Mouse (Mus musculus) stomach, embryonic 15.5 days (tissue): ENCODE results near the gene Rgs6. TPM values are rescaled to one million over a fixed set of nuclear protein-coding genes. Genes with fewer than 3 reads are reported as not detected.

ENCODE experiments used
- ATAC-seq: fragments of 200-750 bp; cut with Nextera tagmentation; 2 replicates; pipeline ENCODE4 v1.8.0; 2017; ENCODE audit warnings: low read depth, moderate number of reproducible peaks, moderate TSS enrichment; ENCODE audit not compliant: insufficient read depth, low FRiP score
- H3K27ac ChIP-seq: fragments of 300-500 bp; sonication (generic); 2 replicates; pipeline ENCODE4 v1.5.1; 2015; ENCODE audit warnings: mild to moderate bottlenecking, inconsistent platforms
- H3K27me3 ChIP-seq: fragments of 300-500 bp; sonication (generic); replicated peaks from 2 replicates; pipeline ENCODE4 v1.6.1; 2015; ENCODE audit warnings: inconsistent platforms
- H3K36me3 ChIP-seq: fragments of 300-500 bp; sonication (generic); 2 replicates; pipeline ENCODE4 v1.6.1; 2015; ENCODE audit warnings: inconsistent platforms
- H3K4me1 ChIP-seq: fragments of 300-500 bp; sonication (generic); 2 replicates; pipeline ENCODE4 v1.6.1; 2015; ENCODE audit warnings: inconsistent platforms
- H3K4me2 ChIP-seq: fragments of 300-500 bp; sonication (generic); 2 replicates; pipeline ENCODE4 v1.6.1; 2015; ENCODE audit warnings: mild to moderate bottlenecking, inconsistent platforms
- H3K4me3 ChIP-seq: fragments of 300-500 bp; sonication (generic); replicated peaks from 2 replicates; pipeline ENCODE4 v1.5.1; 2015; ENCODE audit warnings: inconsistent platforms
- H3K9ac ChIP-seq: fragments of 300-500 bp; sonication (generic); 2 replicates; pipeline ENCODE4 v1.6.1; 2015; ENCODE audit warnings: inconsistent platforms
- H3K9me3 ChIP-seq: fragments of 300-500 bp; sonication (generic); 2 replicates; pipeline ENCODE4 v1.6.1; 2016; ENCODE audit warnings: inconsistent platforms
- WGBS: fragments of 180-500 bp; shearing (Covaris S2); methylation state at CpG from one replicate; pipeline ENCODE4 v1.1.7; 2015; 5-methylcytosine and 5-hydroxymethylcytosine counted together
- polyA plus RNA-seq: library from polyadenylated mRNA; unstranded; fragments of >200 nt; fragmentation: Nextera tagmentation; extraction: Ambion mirVana; gene quantifications from 2 replicates; pipeline ENCODE4 v1.2.1, GENCODE M21; 2015

The Rgs6 gene
- polyA plus RNA-seq, 1 experiment from 2014 or later = 2.0 TPM

DNA sequence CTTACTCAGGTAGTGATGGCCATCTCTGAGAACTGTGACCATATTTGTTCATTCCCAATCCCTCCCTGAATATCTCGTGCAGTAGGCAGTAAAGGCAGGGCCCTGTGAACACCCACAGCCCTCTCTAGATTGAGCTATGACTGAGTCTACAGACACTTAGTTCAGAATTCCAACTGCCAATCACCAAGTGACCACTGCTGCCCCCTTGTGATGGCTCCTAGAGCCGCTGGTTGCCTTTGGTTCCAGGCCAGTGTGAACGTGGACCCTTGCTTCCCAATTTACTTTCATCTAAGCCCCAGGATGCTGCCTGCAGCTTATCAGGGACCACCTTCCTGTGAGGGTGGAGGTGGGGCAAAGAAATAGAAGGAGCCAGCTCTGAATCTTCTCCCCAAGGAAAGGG, 438.9 kb downstream of the Rgs6 start:
- H3K9ac ChIP-seq = no peak overlapping the region
- no peaks in the 10 kb centered on the region for H3K9me3 ChIP-seq
- WGBS = 39% methylated on average over 3 of the region's 3 CpGs
- no peak for ATAC-seq
- no peak overlapping the region for H3K4me3 ChIP-seq
- no peaks in the 10 kb centered on the region for H3K27me3 ChIP-seq
- no peaks in the 10 kb centered on the region for H3K4me1 ChIP-seq
- H3K27ac ChIP-seq = no peak overlapping the region
- H3K4me2 ChIP-seq = no peak overlapping the region
- no peaks in the 10 kb centered on the region for H3K36me3 ChIP-seq

DNA sequence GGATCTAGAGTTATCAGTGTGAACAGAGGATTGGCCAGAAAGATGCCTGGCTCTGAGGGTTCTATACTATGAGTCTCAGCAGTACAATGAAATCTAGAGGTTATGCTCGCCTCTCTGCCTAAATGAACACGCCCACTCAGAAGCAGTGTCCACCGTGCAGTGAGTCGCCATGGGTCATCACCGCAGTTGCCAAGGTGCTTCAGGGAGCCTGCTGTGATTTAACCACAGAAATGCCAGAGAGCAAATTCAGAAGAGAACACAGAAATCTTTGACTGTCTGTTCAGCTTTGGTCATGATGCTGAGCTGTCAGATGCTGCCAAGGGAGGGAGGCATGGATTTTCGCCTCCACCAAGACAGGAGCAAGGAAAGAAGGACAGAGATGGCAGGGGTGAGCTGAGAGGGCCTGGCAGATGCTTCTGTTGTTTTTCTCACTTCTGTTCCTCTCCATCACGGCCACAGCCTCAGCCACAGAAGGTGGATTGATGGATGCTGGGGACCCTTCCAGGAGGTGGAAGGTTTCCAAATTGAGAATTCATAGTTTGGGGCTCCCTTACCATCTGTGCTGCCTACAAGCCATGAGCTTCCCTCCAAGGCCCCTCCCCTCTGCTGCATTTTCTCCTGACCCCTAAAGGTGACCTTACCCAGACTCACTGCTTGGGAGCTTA, 445.2 kb downstream of the Rgs6 start:
- Histone ChIP-seq H3K9ac (no peak overlapping the region), H3K4me3 (no peak overlapping the region), H3K27ac (no peak overlapping the region), H3K27me3 (no peaks in the 10 kb centered on the region), H3K36me3 (no peaks in the 10 kb centered on the region), H3K4me2 (no peak overlapping the region), H3K9me3 (no peaks in the 10 kb centered on the region), H3K4me1 (0 out of 2 replicates have a peak, but pooled peaks cover 3% of the 10 kb centered on the region)
- 55% methylated on average over 7 of the region's 7 CpGs for WGBS
- no peak for ATAC-seq

DNA sequence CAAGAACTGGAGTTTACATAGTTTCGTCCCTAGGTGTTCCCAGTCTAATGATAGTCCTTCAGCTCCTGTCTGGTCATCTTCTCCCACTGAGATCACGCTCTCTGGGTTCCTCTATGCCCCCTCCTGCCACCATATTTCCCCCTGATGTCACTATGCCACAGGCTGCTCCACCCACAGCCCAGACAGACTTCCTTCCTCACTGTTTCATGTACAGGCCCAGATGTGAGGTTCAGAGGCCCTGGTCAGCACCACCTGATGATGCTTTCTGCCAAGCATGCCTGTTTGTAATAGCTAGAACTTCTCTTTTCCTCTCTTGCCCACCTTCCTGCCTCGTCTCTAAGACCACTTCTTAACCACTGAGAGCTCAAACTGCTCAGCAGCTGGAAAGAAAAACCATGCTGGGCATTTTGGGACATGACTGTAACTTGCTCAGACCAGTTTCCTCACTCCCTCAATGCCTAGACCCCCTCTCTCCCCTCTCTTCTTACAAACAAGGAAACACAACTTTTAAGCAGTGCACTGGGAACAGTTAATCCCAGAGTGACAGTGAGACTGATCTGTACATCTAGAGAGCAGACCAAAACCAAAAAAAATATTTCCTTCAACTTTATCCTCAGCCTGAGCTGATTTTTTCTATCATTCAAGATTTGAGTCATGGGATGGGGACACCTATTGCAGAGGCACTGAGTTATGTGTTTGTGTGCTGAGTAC, 446.9 kb downstream of the Rgs6 start:
- no peaks in the 10 kb centered on the region for H3K9me3 ChIP-seq
- H3K27me3 ChIP-seq = no peaks in the 10 kb centered on the region
- no peak overlapping the region for H3K27ac ChIP-seq
- H3K9ac ChIP-seq = no peak overlapping the region
- ATAC-seq = no peak
- no peak overlapping the region for H3K4me2 ChIP-seq
- no peak overlapping the region for H3K4me3 ChIP-seq
- WGBS = 76% methylated on average over 3 of the region's 3 CpGs
- no peaks in the 10 kb centered on the region for H3K36me3 ChIP-seq
- 0 out of 2 replicates have a peak, but pooled peaks cover 7% of the 10 kb centered on the region for H3K4me1 ChIP-seq

DNA sequence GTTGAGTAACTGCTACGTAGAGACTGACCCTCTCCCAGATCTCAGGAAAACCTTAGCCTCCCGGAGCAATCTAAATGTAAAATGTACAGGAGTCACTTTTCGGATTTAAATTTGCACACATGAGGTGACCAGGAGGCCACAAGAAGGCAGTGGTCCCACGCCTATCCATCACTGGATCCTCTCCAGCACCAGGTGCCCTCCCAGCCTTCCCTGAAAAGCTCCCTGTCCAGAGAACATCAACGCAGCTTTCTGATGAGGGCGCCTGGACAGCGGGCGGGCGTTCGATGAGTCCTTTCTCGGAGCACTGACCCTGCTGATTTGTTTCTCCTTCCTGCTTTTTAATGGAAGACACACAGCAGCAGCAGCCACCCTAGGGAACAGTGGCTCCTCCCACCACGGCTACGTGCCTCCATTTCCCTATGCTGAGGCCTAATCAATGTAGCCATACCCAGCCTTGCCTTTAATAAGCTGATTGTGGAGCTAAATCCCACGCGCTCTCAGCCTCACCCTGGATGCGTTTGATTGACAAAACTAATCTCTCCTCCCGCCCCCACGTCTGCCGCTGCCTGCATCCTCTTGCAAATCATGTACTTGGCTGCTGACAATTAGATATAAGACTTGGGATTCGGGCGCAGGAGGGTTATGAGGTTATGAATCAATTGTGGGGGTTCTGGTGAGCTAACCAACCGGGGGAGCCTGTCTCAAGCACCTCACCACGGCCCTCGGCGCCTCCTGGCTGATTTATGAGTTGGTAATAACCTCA, 449.9 kb downstream of the Rgs6 start:
- 0 out of 2 replicates have a peak, but pooled peaks cover 7% of the 10 kb centered on the region for H3K4me1 ChIP-seq
- H3K4me2 ChIP-seq = no peak overlapping the region
- H3K4me3 ChIP-seq = no peak overlapping the region
- WGBS = 70% methylated on average over 25 of the region's 25 CpGs
- no peaks in the 10 kb centered on the region for H3K27me3 ChIP-seq
- no peak for ATAC-seq
- no peaks in the 10 kb centered on the region for H3K36me3 ChIP-seq
- no peak overlapping the region for H3K9ac ChIP-seq
- no peak overlapping the region for H3K27ac ChIP-seq
- H3K9me3 ChIP-seq = no peaks in the 10 kb centered on the region

DNA sequence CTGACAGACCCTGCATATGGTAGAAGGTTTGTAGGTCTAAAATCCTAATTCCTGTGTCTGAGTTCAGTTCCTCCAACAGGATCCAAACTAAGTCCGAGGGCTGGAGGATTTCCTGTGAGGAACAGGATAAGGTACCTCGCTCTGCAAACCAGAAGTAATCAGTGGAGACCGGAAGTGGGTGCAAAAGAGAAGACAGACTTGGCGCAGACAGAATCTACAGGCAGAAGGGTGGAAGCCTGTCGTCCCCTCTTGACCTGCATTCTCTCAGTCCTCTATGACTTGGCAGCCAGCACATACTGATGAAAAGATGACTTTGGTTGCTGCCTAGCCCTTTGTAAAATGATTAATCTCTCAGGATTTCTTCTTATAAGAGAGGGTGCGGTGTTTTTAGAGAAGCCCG, 450.7 kb downstream of the Rgs6 start:
- Histone ChIP-seq H3K9ac (no peak overlapping the region), H3K27me3 (no peaks in the 10 kb centered on the region), H3K4me3 (no peak overlapping the region), H3K4me1 (0 out of 2 replicates have a peak, but pooled peaks cover 7% of the 10 kb centered on the region), H3K27ac (no peak overlapping the region), H3K4me2 (no peak overlapping the region), H3K9me3 (no peaks in the 10 kb centered on the region), H3K36me3 (no peaks in the 10 kb centered on the region)
- 69% methylated on average over 7 of the region's 7 CpGs for WGBS
- ATAC-seq = no peak

DNA sequence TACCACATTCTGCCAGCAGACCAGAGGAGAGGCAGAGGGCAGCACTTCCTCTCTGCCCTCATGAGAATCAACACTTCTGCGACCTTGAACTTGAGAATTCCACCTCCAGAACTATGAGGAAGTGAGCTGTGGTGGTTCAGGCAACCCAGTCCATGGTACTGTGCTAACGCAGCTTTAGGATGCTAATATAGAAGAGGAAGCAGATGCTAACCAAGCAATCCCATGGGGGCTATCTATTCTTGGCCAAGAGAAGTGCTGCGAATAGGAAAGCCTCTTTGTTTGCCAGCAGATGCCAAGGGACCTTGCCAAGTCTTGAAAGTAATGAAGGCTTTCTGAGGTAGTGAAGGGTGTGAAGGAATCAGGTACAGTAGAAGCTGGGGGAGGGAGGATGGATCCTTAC, 451.8 kb downstream of the Rgs6 start:
- H3K4me2 ChIP-seq = no peak overlapping the region
- WGBS = 70% methylated on average over 3 of the region's 3 CpGs
- H3K9me3 ChIP-seq = no peaks in the 10 kb centered on the region

DNA sequence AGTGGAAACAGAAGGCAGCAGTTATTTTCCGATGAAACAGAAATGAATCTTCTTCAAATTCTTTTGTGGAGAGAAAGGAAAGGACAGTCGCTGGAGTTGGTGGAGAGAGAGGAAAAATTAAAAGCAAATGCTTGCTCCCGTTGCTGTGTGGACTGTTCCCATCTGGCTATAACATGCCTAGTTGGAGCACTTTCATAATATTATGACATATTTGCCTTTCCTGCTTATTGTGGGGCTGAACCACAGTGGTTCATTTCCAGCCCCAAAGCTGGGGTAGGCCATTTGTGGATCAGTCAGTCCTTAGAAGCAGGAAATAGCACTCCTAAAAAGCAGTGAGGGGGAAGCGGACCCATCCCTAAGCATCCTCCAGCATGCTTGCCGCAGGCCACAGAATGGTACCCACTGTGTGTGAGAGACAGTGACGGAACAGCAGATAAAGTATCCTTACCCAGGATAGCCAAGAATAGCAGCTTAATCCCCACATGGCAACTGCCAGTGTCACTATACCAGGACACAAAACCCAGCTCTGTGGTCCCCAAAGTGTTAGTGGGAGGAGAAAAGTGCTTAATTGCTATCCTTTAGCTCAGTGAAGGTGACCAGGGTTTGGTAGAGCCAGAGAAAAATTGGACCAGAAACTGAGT, 456.0 kb downstream of the Rgs6 start:
- Histone ChIP-seq H3K9me3 (no peaks in the 10 kb centered on the region), H3K36me3 (no peaks in the 10 kb centered on the region), H3K4me1 (peaks cover 9% of the 10 kb centered on the region; the same call in 1 of the 2 replicates), H3K9ac (no peak overlapping the region), H3K4me3 (no peak overlapping the region), H3K4me2 (no peak overlapping the region), H3K27me3 (no peaks in the 10 kb centered on the region), H3K27ac (no peak overlapping the region)
- 63% methylated on average over 6 of the region's 6 CpGs for WGBS
- ATAC-seq = no peak

More for the DNA sequence above, 451.8 kb downstream of the Rgs6 start:
- H3K4me1 ChIP-seq = peaks cover 10% of the 10 kb centered on the region; the same call in 1 of the 2 replicates
- no peaks in the 10 kb centered on the region for H3K36me3 ChIP-seq
- no peak for ATAC-seq
- no peaks in the 10 kb centered on the region for H3K27me3 ChIP-seq
- H3K9ac ChIP-seq = no peak overlapping the region
- no peak overlapping the region for H3K27ac ChIP-seq
- no peak overlapping the region for H3K4me3 ChIP-seq

DNA sequence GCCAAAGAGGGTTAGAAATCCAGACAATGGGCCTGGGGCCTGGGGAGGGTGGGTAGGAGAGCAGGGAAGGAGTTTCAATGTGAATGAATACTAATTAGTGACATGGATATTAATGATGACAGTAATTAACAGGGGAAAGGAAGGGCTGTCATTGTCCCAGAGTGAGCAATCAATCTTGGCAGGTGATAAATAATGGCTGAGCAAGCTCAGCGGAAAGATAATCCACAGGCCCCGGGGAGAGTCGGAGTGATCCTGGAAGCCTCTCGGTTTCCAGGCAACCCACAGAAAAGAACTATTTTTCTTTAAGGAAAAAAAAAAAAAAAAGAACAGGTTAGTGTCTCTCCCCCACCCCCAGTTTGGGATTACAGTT, 456.5 kb downstream of the Rgs6 start:
- ATAC-seq = no peak
- Histone ChIP-seq H3K9ac (no peak overlapping the region), H3K9me3 (no peaks in the 10 kb centered on the region), H3K4me3 (no peak overlapping the region), H3K27ac (no peak overlapping the region), H3K4me1 (peaks cover 9% of the 10 kb centered on the region; the same call in 1 of the 2 replicates), H3K36me3 (no peaks in the 10 kb centered on the region), H3K4me2 (no peak overlapping the region; the same call in 1 of the 2 replicates), H3K27me3 (no peaks in the 10 kb centered on the region)
- WGBS = 19% methylated on average over 4 of the region's 4 CpGs

DNA sequence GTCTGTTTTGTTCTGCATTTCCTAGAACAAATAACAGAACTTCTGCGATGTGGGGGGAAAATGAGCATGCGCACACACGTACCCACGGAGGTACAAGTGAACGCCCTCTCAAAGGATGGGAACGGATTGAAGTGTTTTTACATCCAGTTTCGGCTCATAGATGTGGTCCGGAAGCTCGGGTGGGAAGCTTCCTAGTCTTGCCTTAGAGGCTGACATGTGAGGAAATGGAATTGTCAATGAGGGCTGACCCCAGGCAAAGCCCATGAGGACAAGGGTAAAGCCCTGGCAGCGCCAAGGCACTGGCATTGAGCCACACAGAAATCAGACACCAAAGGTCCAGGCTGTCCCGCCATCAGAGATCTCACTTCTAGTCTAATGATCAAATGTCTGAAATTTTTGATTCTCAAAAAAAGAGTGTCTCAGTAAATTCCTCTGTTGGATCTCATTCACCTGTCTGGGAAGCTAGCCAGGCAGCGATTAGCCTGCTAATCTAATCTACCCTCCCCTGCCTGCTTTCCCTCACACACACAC, 457.0 kb downstream of the Rgs6 start:
- Histone ChIP-seq H3K36me3 (no peaks in the 10 kb centered on the region), H3K4me1 (peaks cover 9% of the 10 kb centered on the region; the same call in 1 of the 2 replicates), H3K9me3 (no peaks in the 10 kb centered on the region), H3K4me2 (no peak overlapping the region; the same call in 1 of the 2 replicates), H3K4me3 (no peak overlapping the region), H3K9ac (no peak overlapping the region), H3K27ac (no peak overlapping the region), H3K27me3 (no peaks in the 10 kb centered on the region)
- 44% methylated on average over 12 of the region's 12 CpGs for WGBS
- no peak for ATAC-seq

DNA sequence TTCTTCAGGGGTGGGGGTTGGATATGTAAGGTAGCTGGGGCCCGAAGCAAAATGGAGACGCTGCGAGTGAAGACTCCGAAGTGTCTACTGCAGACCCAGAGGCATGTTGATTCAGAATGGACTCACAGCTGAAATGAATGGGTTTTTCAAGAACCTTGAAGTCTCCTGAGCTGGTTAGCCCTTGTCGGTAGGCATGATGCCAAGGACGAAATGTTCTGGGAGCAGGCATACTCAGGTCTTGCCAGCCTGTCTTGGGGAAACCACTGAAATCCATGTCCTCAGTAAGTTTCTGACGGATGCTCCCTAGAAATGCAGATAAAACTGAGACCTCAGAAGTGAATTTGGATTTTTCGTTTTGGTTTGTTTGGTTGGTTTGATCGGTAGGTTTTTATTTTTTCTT, 458.6 kb downstream of the Rgs6 start:
- Histone ChIP-seq H3K4me2 (no peak overlapping the region), H3K27me3 (no peaks in the 10 kb centered on the region), H3K4me3 (no peak overlapping the region), H3K9me3 (no peaks in the 10 kb centered on the region), H3K27ac (no peak overlapping the region), H3K9ac (no peak overlapping the region), H3K4me1 (peaks cover 9% of the 10 kb centered on the region; the same call in 1 of the 2 replicates), H3K36me3 (no peaks in the 10 kb centered on the region)
- 88% methylated on average over 9 of the region's 9 CpGs for WGBS
- no peak for ATAC-seq

DNA sequence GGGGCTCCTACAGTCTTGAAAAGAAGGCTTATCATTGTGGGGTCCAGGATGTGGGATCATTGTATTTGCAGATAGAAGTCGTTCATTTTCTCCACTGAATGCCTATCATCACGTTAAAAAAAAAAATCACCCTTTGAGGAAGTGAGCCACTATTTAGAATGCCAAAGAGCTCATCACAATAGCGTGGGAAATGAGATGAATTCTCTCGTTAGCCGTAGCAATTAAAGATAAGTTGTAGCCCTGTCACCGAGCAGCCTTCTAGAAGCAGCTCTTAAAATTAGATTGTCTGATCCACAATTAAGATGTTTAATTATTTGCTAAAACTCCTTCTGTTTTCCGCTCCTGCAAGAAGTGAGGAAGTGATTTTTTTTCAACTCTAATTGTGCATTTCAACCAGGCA, 459.6 kb downstream of the Rgs6 start:
- Histone ChIP-seq H3K9me3 (no peaks in the 10 kb centered on the region), H3K9ac (no peak overlapping the region), H3K4me3 (no peak overlapping the region), H3K27ac (no peak overlapping the region), H3K27me3 (no peaks in the 10 kb centered on the region), H3K4me2 (no peak overlapping the region), H3K4me1 (peaks cover 9% of the 10 kb centered on the region; the same call in 1 of the 2 replicates), H3K36me3 (no peaks in the 10 kb centered on the region)
- no peak for ATAC-seq
- 69% methylated on average over 7 of the region's 7 CpGs for whole genome bisulfite sequencing
